Mouse (Mus musculus) intestine, embryonic 14.5 days (tissue): ENCODE results near the gene Olfr1055. TPM values are rescaled to one million over a fixed set of nuclear protein-coding genes. Genes with fewer than 3 reads are reported as not detected.
"Not testable (repeated sequence)": the region's sequence is repeated elsewhere in the genome, so short reads cannot be mapped to it uniquely, and the experiment has no call there.

Experiments
- ATAC-seq: fragments of 200-750 bp; cut with Nextera tagmentation; replicated peaks from 2 replicates; pipeline ENCODE4 v1.8.0; 2017; ENCODE audit warnings: low read depth, moderate number of reproducible peaks, moderate TSS enrichment, moderate library complexity; ENCODE audit not compliant: low FRiP score, low TSS enrichment
- DNase-seq: peaks from one replicate; pipeline ENCODE4 v3.0.0-alpha.2; 2018; ENCODE audit warnings: low spot score
- H3K27ac ChIP-seq: fragments of 300-500 bp; sonication (generic); 2 replicates; pipeline ENCODE4 v1.5.1; 2014; ENCODE audit warnings: low read depth, mild to moderate bottlenecking, control low read depth
- H3K27me3 ChIP-seq: fragments of 300-500 bp; sonication (generic); replicated peaks from 2 replicates; pipeline ENCODE4 v1.6.1; 2014; ENCODE audit warnings: low read length, control low read depth; ENCODE audit not compliant: control insufficient read depth, insufficient read depth
- H3K36me3 ChIP-seq: fragments of 300-500 bp; sonication (generic); 2 replicates; pipeline ENCODE4 v1.6.1; 2014; ENCODE audit warnings: low read length, control low read depth; ENCODE audit not compliant: control insufficient read depth, insufficient read depth
- H3K4me1 ChIP-seq: fragments of 300-500 bp; sonication (generic); replicated peaks from 2 replicates; pipeline ENCODE4 v1.6.1; 2014; ENCODE audit warnings: low read length, control low read depth, mixed read lengths; ENCODE audit not compliant: control insufficient read depth, insufficient read depth
- H3K4me2 ChIP-seq: fragments of 300-500 bp; sonication (generic); 2 replicates; pipeline ENCODE4 v1.6.1; 2014; ENCODE audit warnings: low read length
- H3K4me3 ChIP-seq: fragments of 300-500 bp; sonication (generic); 2 replicates; pipeline ENCODE4 v1.5.1; 2014; ENCODE audit warnings: low read depth, low read length, control low read depth, mixed read lengths
- H3K9ac ChIP-seq: fragments of 300-500 bp; sonication (generic); 2 replicates; pipeline ENCODE4 v1.6.1; 2014; ENCODE audit warnings: mild to moderate bottlenecking, low read length
- H3K9me3 ChIP-seq: fragments of 300-500 bp; sonication (generic); 2 replicates; pipeline ENCODE4 v1.6.1; 2016; ENCODE audit warnings: low read length, control low read depth; ENCODE audit not compliant: control insufficient read depth
- WGBS: fragments of 180-500 bp; shearing (Covaris S2); extraction: QIAGEN DNeasy Blood & Tissue Kit; methylation state at CpG from one replicate; pipeline ENCODE4 v1.1.7; 2014; 5-methylcytosine and 5-hydroxymethylcytosine counted together
- polyA plus RNA-seq: library from polyadenylated mRNA; unstranded; fragments of >200 nt; fragmentation: Nextera tagmentation; extraction: Ambion mirVana; gene quantifications from 2 replicates; pipeline ENCODE4 v1.2.1, GENCODE M21; 2014

The Olfr1055 gene
- not detected in 2 replicates for polyA plus RNA-seq

- H3K4me2 ChIP-seq: no peak within 1 kb of the TSS
- H3K9ac ChIP-seq: no peak within 1 kb of the TSS
- no peaks in the 10 kb centered on the region for H3K9me3 ChIP-seq
- 92% methylated on average over 5 of the region's 5 CpGs for WGBS
- DNase-seq (no peak), ATAC-seq (no peak)
- no peaks in the 10 kb centered on the region for H3K36me3 ChIP-seq
- no peak within 1 kb of the TSS for H3K27ac ChIP-seq
- H3K27me3 ChIP-seq: no peaks in the 10 kb centered on the region
- H3K4me1 ChIP-seq: no peaks in the 10 kb centered on the region
- H3K4me3 ChIP-seq: no peak within 1 kb of the TSS
Measured at GRCm38 (mm10) chr2:86350184-86350583, at the start of gene Olfr1055. Olfr1055 (minus strand) TSS chr2:86350284.

- Histone ChIP-seq H3K9me3 (no peaks in the 10 kb centered on the region), H3K36me3 (no peaks in the 10 kb centered on the region), H3K4me3 (no peak overlapping the region), H3K9ac (no peak overlapping the region), H3K27ac (no peak overlapping the region), H3K4me1 (no peaks in the 10 kb centered on the region), H3K4me2 (no peak overlapping the region), H3K27me3 (no peaks in the 10 kb centered on the region)
- ATAC-seq (no peak), DNase-seq (no peak)
- WGBS: 89% methylated on average over 2 of the region's 2 CpGs
Measured at GRCm38 (mm10) chr2:86395114-86395513, 45.0 kb upstream of the Olfr1055 start.

- H3K27ac ChIP-seq, H3K36me3 ChIP-seq, H3K4me2 ChIP-seq, H3K9ac ChIP-seq, ATAC-seq, H3K27me3 ChIP-seq, H3K9me3 ChIP-seq, H3K4me1 ChIP-seq, H3K4me3 ChIP-seq, DNase-seq: not testable (repeated sequence)
Measured at GRCm38 (mm10) chr2:86388461-86388860, 38.4 kb upstream of the Olfr1055 start, which contains the start of gene Olfr1058. Olfr1058 (minus strand) TSS chr2:86388561.

- Histone ChIP-seq H3K4me1 (no peaks in the 10 kb centered on the region), H3K4me3 (no peak within 1 kb of the TSS), H3K27ac (no peak within 1 kb of the TSS), H3K27me3 (no peaks in the 10 kb centered on the region), H3K9ac (no peak within 1 kb of the TSS), H3K36me3 (no peaks in the 10 kb centered on the region), H3K9me3 (no peaks in the 10 kb centered on the region), H3K4me2 (no peak within 1 kb of the TSS)
- DNase-seq (no peak), ATAC-seq (no peak)
Measured at GRCm38 (mm10) chr2:86378293-86378692, 28.2 kb upstream of the Olfr1055 start, which contains the start of gene Olfr1057. Olfr1057 (minus strand) TSS chr2:86378393.

GRCm38 (mm10) chr2:86366342-86366741, 16.3 kb upstream of the Olfr1055 start:
- ATAC-seq, H3K36me3 ChIP-seq, H3K27me3 ChIP-seq, H3K4me3 ChIP-seq, DNase-seq, H3K4me2 ChIP-seq, H3K9ac ChIP-seq, H3K4me1 ChIP-seq, H3K27ac ChIP-seq, H3K9me3 ChIP-seq: not testable (repeated sequence)
- WGBS: no CpG with 5 or more reads among the region's 6 CpGs

GRCm38 (mm10) chr2:86362369-86362768, 12.3 kb upstream of the Olfr1055 start, which contains the start of gene Olfr1056:
Olfr1056 (minus strand) TSS chr2:86362469.
- Histone ChIP-seq H3K27ac (no peak within 1 kb of the TSS), H3K36me3 (no peaks in the 10 kb centered on the region), H3K9me3 (no peaks in the 10 kb centered on the region), H3K4me1 (no peaks in the 10 kb centered on the region), H3K9ac (no peak within 1 kb of the TSS), H3K27me3 (no peaks in the 10 kb centered on the region), H3K4me2 (no peak within 1 kb of the TSS), H3K4me3 (no peak within 1 kb of the TSS)
- no peak for ATAC-seq
- no peak for DNase-seq

GRCm38 (mm10) chr2:86351751-86352150, 1.7 kb upstream of the Olfr1055 start:
- H3K4me1 ChIP-seq, H3K4me3 ChIP-seq, H3K36me3 ChIP-seq, H3K27ac ChIP-seq, ATAC-seq, H3K9ac ChIP-seq, DNase-seq, H3K4me2 ChIP-seq, H3K27me3 ChIP-seq, H3K9me3 ChIP-seq: not testable (repeated sequence)
- 79% methylated on average over 1 of the region's 1 CpGs for whole genome bisulfite sequencing

- Histone ChIP-seq H3K9me3 (no peaks in the 10 kb centered on the region), H3K9ac (no peak within 1 kb of the TSS), H3K4me3 (no peak within 1 kb of the TSS), H3K27me3 (no peaks in the 10 kb centered on the region), H3K27ac (no peak within 1 kb of the TSS), H3K4me2 (no peak within 1 kb of the TSS), H3K4me1 (no peaks in the 10 kb centered on the region), H3K36me3 (no peaks in the 10 kb centered on the region)
- ATAC-seq (no peak), DNase-seq (no peak)
- WGBS: 84% methylated on average over 3 of the region's 3 CpGs
Measured at GRCm38 (mm10) chr2:86335333-86335732, 14.8 kb downstream of the Olfr1055 start, which contains the start of gene Olfr1054. Olfr1054 (minus strand) TSS chr2:86335433.

GRCm38 (mm10) chr2:86315184-86315583, 34.9 kb downstream of the Olfr1055 start, which contains the start of gene Olfr1053:
Olfr1053 (minus strand) TSS chr2:86315284.
- Histone ChIP-seq H3K36me3 (no peaks in the 10 kb centered on the region), H3K9ac (no peak within 1 kb of the TSS), H3K4me1 (no peaks in the 10 kb centered on the region), H3K27ac (no peak within 1 kb of the TSS), H3K27me3 (no peaks in the 10 kb centered on the region), H3K4me3 (no peak within 1 kb of the TSS), H3K4me2 (no peak within 1 kb of the TSS), H3K9me3 (no peaks in the 10 kb centered on the region)
- no peak for ATAC-seq
- WGBS: 59% methylated on average over 3 of the region's 3 CpGs
- no peak for DNase-seq
